Mouse (Mus musculus): Measurements from ENCODE around the gene Il12rb1. TPM values are rescaled to one million over a fixed set of nuclear protein-coding genes. Genes with fewer than 3 reads are reported as not detected.

Il12rb1 gene
- polyA plus RNA-seq, 1 experiment = 1.1 TPM

GRCm38 (mm10) chr8:70864712-70865221 is 56.5 kb downstream of the Il12rb1 start:
- Histone ChIP-seq H3K27ac (ENCODE audit: insufficient read depth, low read length) (no peak overlapping the region), H3K4me3 (ENCODE audit: insufficient read depth, low read length) (peak overlapping the region; percentile 43), H3K4me1 (ENCODE audit: control insufficient read depth, insufficient read depth, low read length) (no peaks in the 10 kb centered on the region; the same call in 1 of the 2 replicates)
- TF ChIP-seq CTCF (IDR thresholded peaks at IDR 0.05; ENCODE audit: extremely low read depth, insufficient read depth, low read length) = no peak
- no peak for TF ChIP-seq POLR2A (IDR thresholded peaks at IDR 0.05; ENCODE audit: extremely low read depth, insufficient read depth, low read length)

DNA sequence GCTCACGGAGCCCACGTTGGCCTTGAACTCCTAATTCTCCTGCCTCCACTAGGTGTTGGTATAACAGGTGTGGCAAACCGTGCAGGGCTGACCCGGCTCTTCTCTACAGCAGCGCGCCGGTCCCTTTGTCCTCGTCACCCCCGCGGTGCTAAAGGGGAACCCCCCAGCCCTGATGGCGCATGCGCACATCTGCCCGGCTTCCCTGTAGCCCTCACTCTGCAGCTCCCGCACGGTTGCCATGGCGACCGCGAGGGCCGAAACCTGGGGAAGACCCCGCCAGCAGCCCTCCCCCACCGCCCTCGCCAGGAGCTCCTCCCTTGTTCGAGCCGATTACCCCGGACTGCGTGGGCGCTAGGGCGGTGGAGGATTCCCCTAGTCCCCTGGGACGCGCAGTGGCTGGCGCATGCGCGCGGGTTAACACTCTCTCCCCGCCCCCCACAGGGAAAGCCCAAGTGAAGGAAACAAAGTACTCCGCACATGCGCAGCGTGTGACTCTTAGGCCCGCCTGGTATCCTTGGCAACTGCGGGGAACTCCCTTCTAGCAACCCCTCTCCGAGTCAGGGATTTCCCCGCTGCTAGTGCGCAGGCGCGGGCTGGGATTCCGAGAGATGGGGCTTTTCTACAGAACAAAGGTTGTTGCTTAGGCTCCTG is 57.2 kb downstream of the Il12rb1 start:
- peak; percentile 41; the same call in 1 of the 2 replicates for TF ChIP-seq POLR2A (IDR thresholded peaks at IDR 0.05; ENCODE audit: extremely low read depth, insufficient read depth, low read length)
- TF ChIP-seq CTCF (IDR thresholded peaks at IDR 0.05; ENCODE audit: extremely low read depth, insufficient read depth, low read length) = no peak
- Histone ChIP-seq H3K4me1 (ENCODE audit: control insufficient read depth, insufficient read depth, low read length) (no peaks in the 10 kb centered on the region; the same call in 1 of the 2 replicates), H3K4me3 (ENCODE audit: insufficient read depth, low read length) (peak overlapping the region; percentile 43), H3K27ac (ENCODE audit: insufficient read depth, low read length) (no peak overlapping the region)

DNA sequence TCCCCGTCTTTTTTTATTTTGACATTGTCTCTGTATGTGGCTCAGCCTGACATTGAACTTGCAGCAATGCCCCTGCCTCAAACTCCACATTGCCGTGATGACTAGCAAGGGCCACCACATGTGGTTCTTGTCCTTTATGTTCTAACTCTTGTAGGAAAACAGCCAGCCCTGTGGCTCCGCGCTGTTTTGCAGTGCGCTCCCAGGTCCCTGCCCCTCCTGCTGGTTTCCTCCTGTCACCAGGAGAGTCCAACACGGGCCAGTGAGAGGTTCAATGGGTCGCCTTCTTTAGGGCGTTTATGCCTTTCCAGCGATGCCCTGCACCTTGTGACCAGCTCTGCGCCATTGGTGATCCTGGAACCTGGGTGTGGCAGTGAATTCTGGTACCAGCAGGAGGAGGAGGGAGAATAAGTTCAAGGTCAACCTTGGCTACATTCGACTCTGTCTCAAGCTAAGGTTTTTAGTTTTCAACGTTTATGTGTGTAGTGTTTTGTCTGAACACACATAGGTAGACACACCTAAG is 57.8 kb downstream of the Il12rb1 start:
- TF ChIP-seq POLR2A (IDR thresholded peaks at IDR 0.05; ENCODE audit: extremely low read depth, insufficient read depth, low read length) = no peak
- no peak for TF ChIP-seq CTCF (IDR thresholded peaks at IDR 0.05; ENCODE audit: extremely low read depth, insufficient read depth, low read length)
- Histone ChIP-seq H3K27ac (ENCODE audit: insufficient read depth, low read length) (no peak overlapping the region), H3K4me1 (ENCODE audit: control insufficient read depth, insufficient read depth, low read length) (no peaks in the 10 kb centered on the region; the same call in 1 of the 2 replicates), H3K4me3 (ENCODE audit: insufficient read depth, low read length) (peak overlapping the region; percentile 43)

- no peak overlapping the region for H3K27ac ChIP-seq (ENCODE audit: insufficient read depth, low read length)
- H3K4me3 ChIP-seq (ENCODE audit: insufficient read depth, low read length) = no peak overlapping the region
- no peaks in the 10 kb centered on the region; the same call in 1 of the 2 replicates for H3K4me1 ChIP-seq (ENCODE audit: control insufficient read depth, insufficient read depth, low read length)
- TF ChIP-seq CTCF (IDR thresholded peaks at IDR 0.05; ENCODE audit: extremely low read depth, insufficient read depth, low read length) (no peak), POLR2A (IDR thresholded peaks at IDR 0.05; ENCODE audit: extremely low read depth, insufficient read depth, low read length) (no peak)
These were observed 58.3 kb downstream of the Il12rb1 start for GRCm38 (mm10) chr8:70866566-70866965.

- Histone ChIP-seq H3K4me1 (ENCODE audit: control insufficient read depth, insufficient read depth, low read length) (no peaks in the 10 kb centered on the region; the same call in 1 of the 2 replicates), H3K4me3 (ENCODE audit: insufficient read depth, low read length) (no peak overlapping the region), H3K27ac (ENCODE audit: insufficient read depth, low read length) (no peak overlapping the region)
- TF ChIP-seq CTCF (IDR thresholded peaks at IDR 0.05; ENCODE audit: extremely low read depth, insufficient read depth, low read length) = no peak
- no peak for TF ChIP-seq POLR2A (IDR thresholded peaks at IDR 0.05; ENCODE audit: extremely low read depth, insufficient read depth, low read length)
These were observed 60.4 kb downstream of the Il12rb1 start for GRCm38 (mm10) chr8:70868559-70869198.

DNA sequence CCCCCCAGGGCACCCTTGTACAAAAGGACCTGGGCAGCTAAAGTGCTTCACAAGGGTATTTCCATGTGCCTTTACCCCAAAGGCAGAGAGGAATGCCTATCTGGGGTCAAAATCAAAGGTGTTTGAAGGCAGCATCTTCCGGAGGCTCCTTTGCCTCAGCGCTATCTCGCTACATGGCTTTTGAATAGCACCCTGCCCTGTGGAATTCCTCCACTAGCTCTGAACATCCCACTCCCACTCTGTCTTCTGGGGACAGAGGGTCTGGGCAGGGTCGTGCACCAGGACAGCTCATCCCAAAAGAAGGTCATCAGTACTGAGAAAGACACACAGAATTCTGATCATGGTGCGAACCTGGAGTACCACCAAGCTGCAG is 60.9 kb downstream of the Il12rb1 start:
- H3K4me1 ChIP-seq (ENCODE audit: control insufficient read depth, insufficient read depth, low read length) = no peaks in the 10 kb centered on the region; the same call in 1 of the 2 replicates
- no peak overlapping the region for H3K4me3 ChIP-seq (ENCODE audit: insufficient read depth, low read length)
- no peak for TF ChIP-seq POLR2A (IDR thresholded peaks at IDR 0.05; ENCODE audit: extremely low read depth, insufficient read depth, low read length)
- TF ChIP-seq CTCF (IDR thresholded peaks at IDR 0.05; ENCODE audit: extremely low read depth, insufficient read depth, low read length) = no peak
- no peak overlapping the region for H3K27ac ChIP-seq (ENCODE audit: insufficient read depth, low read length)

GRCm38 (mm10) chr8:70869601-70870041 is 61.4 kb downstream of the Il12rb1 start:
- Histone ChIP-seq H3K4me3 (ENCODE audit: insufficient read depth, low read length) (no peak overlapping the region), H3K27ac (ENCODE audit: insufficient read depth, low read length) (no peak overlapping the region), H3K4me1 (ENCODE audit: control insufficient read depth, insufficient read depth, low read length) (no peaks in the 10 kb centered on the region; the same call in 1 of the 2 replicates)
- TF ChIP-seq CTCF (IDR thresholded peaks at IDR 0.05; ENCODE audit: extremely low read depth, insufficient read depth, low read length) (peak; percentile 88), POLR2A (IDR thresholded peaks at IDR 0.05; ENCODE audit: extremely low read depth, insufficient read depth, low read length) (no peak)

Other genes starting within 250 kb of the Il12rb1 start
- 71.1 and 77.2 TPM in 2 replicates for gene Isyna1, start 214.1 kb upstream of the Il12rb1 start, polyA plus RNA-seq (2012; rRNA removed)
- gene Ssbp4, start 199.6 kb upstream of the Il12rb1 start, polyA plus RNA-seq (2012; rRNA removed) = 241 and 249 TPM in 2 replicates
- 1.0 and 1.4 TPM in 2 replicates for gene Lrrc25, start 192.3 kb upstream of the Il12rb1 start, polyA plus RNA-seq (2012; rRNA removed)
- 0.09 and 0.19 TPM in 2 replicates for gene Gdf15, start 176.0 kb upstream of the Il12rb1 start, polyA plus RNA-seq (2012; rRNA removed)
- gene Pgpep1, start 148.1 kb upstream of the Il12rb1 start, polyA plus RNA-seq (2012; rRNA removed) = 18.1 and 19.7 TPM in 2 replicates
- gene Lsm4, start 135.2 kb upstream of the Il12rb1 start, polyA plus RNA-seq (2012; rRNA removed) = 100 and 105 TPM in 2 replicates
- 223 and 226 TPM in 2 replicates for gene Jund, start 109.5 kb upstream of the Il12rb1 start, polyA plus RNA-seq (2012; rRNA removed)
- 0.08 and 0.13 TPM in 2 replicates for gene Iqcn, start 105.0 kb upstream of the Il12rb1 start, polyA plus RNA-seq (2012; rRNA removed)
- gene Gm3336, start 89.9 kb upstream of the Il12rb1 start, polyA plus RNA-seq (2012; rRNA removed) = 0.09 TPM in 1 of 2 replicates, not detected in the other
- gene Pde4c, start 84.7 kb upstream of the Il12rb1 start, polyA plus RNA-seq (2012; rRNA removed) = 4.8 and 5.9 TPM in 2 replicates
- gene Rab3a, start 53.8 kb upstream of the Il12rb1 start, polyA plus RNA-seq (2012; rRNA removed) = 1,139 and 1,160 TPM in 2 replicates
- gene Mpv17l2, start 47.5 kb upstream of the Il12rb1 start, polyA plus RNA-seq (2012; rRNA removed) = 51.6 and 59.2 TPM in 2 replicates
- gene Pik3r2, start 31.7 kb upstream of the Il12rb1 start, polyA plus RNA-seq (2012; rRNA removed) = 177 and 193 TPM in 2 replicates
- gene Mast3, start 3.4 kb upstream of the Il12rb1 start, polyA plus RNA-seq (2012; rRNA removed) = 265 and 282 TPM in 2 replicates
- 31.4 and 35.1 TPM in 2 replicates for gene Arrdc2, start 31.3 kb downstream of the Il12rb1 start, polyA plus RNA-seq (2012; rRNA removed)
- gene Kcnn1, start 54.8 kb downstream of the Il12rb1 start, polyA plus RNA-seq (2012; rRNA removed) = 30.2 and 36.0 TPM in 2 replicates
- 176 and 182 TPM in 2 replicates for gene Ccdc124, start 65.5 kb downstream of the Il12rb1 start, polyA plus RNA-seq (2012; rRNA removed)
- 15.9 and 16.0 TPM in 2 replicates for gene Slc5a5, start 84.3 kb downstream of the Il12rb1 start, polyA plus RNA-seq (2012; rRNA removed)
- 1,503 and 1,518 TPM in 2 replicates for gene Rpl18a, start 89.0 kb downstream of the Il12rb1 start, polyA plus RNA-seq (2012; rRNA removed)
- 62.2 and 62.3 TPM in 2 replicates for gene Map1s, start 97.5 kb downstream of the Il12rb1 start, polyA plus RNA-seq (2012; rRNA removed)

Measured in cortical plate, adult 2 months (tissue).